Mouse (Mus musculus) liver, embryonic 14.5 days (tissue): ENCODE results near the gene Osbp2.

ENCODE experiments used
- CTCF ChIP-seq: IDR thresholded peaks from 2 replicates; pipeline ENCODE4 v1.5.1; 2016; ENCODE audit warnings: antibody characterized with exemption, low read depth, control low read depth
- EP300 ChIP-seq: IDR thresholded peaks from 2 replicates; pipeline ENCODE4 v1.6.1; 2016; ENCODE audit warnings: antibody characterized with exemption, low read depth

GRCm38 (mm10) chr11:3683696-3684095 lies 180.0 kb downstream of the Osbp2 start:
- TF ChIP-seq CTCF (no peak), EP300 (no peak)
